Mouse (Mus musculus): ENCODE measurements around the gene Arpc3.

GRCm38 (mm10) chr5:122372878-122373277, 18.8 kb upstream of the Arpc3 start:
- no peak for TF ChIP-seq EP300 (optimal IDR thresholded peaks at IDR 0.05)
- TF ChIP-seq CTCF (IDR thresholded peaks at IDR 0.05; ENCODE audit: low read depth), result no peak

All from stomach, postnatal 0 days (tissue).